Mouse (Mus musculus): ENCODE data around the gene Sugct.
"Not testable (repeated sequence)": the region's sequence is repeated elsewhere in the genome, so short reads cannot be mapped to it uniquely, and the experiment has no call there.

The Sugct gene

GRCm38 (mm10) chr13:16898084-16898792 is 797.1 kb downstream of the Sugct start:
- no peak for DNase-seq (ENCODE audit: low spot score)

- no peak for DNase-seq (ENCODE audit: low spot score)
These were observed 817.3 kb downstream of the Sugct start for GRCm38 (mm10) chr13:16878056-16878455.

- DNase-seq (ENCODE audit: low spot score): no peak
These were observed 835.4 kb downstream of the Sugct start for GRCm38 (mm10) chr13:16859986-16860385.

GRCm38 (mm10) chr13:16847236-16847635 is 848.1 kb downstream of the Sugct start:
- DNase-seq (ENCODE audit: low spot score): no peak

- DNase-seq (ENCODE audit: low spot score): no peak
These were observed 854.4 kb downstream of the Sugct start for GRCm38 (mm10) chr13:16840994-16841393.

GRCm38 (mm10) chr13:16838409-16838808 is 856.9 kb downstream of the Sugct start:
- no peak for DNase-seq (ENCODE audit: low spot score)

- DNase-seq (ENCODE audit: low spot score): no peak
These were observed 860.2 kb downstream of the Sugct start for GRCm38 (mm10) chr13:16835111-16835510.

GRCm38 (mm10) chr13:16833069-16833468 is 862.3 kb downstream of the Sugct start:
- no peak for DNase-seq (ENCODE audit: low spot score)

GRCm38 (mm10) chr13:16831840-16832239 is 863.5 kb downstream of the Sugct start:
- no peak for DNase-seq (ENCODE audit: low spot score)

GRCm38 (mm10) chr13:16830291-16830690 is 865.1 kb downstream of the Sugct start:
- DNase-seq (ENCODE audit: low spot score): not testable (repeated sequence)

- DNase-seq (ENCODE audit: low spot score): no peak
These were observed 865.8 kb downstream of the Sugct start for GRCm38 (mm10) chr13:16829589-16829988.

- DNase-seq (ENCODE audit: low spot score): no peak
These were observed 869.7 kb downstream of the Sugct start for GRCm38 (mm10) chr13:16825619-16826018.

GRCm38 (mm10) chr13:16821785-16822184 is 873.6 kb downstream of the Sugct start:
- no peak for DNase-seq (ENCODE audit: low spot score)

GRCm38 (mm10) chr13:16817471-16817870 is 877.9 kb downstream of the Sugct start:
- DNase-seq (ENCODE audit: low spot score): no peak

GRCm38 (mm10) chr13:16816747-16817146 is 878.6 kb downstream of the Sugct start:
- DNase-seq (ENCODE audit: low spot score): no peak

- no peak for DNase-seq (ENCODE audit: low spot score)
These were observed 883.1 kb downstream of the Sugct start for GRCm38 (mm10) chr13:16812268-16812667.
